Mouse (Mus musculus) cortical plate, adult 2 months (tissue): Measurements from ENCODE around the gene Gm10134.

ENCODE experiments used
- CTCF ChIP-seq: fragments of 200-500 bp; IDR thresholded peaks from 2 replicates; pipeline ENCODE4 v1.5.1; 2011; ENCODE audit warnings: mild to moderate bottlenecking, control low read depth, low read length; ENCODE audit not compliant: insufficient read depth; ENCODE audit errors: extremely low read depth
- POLR2A ChIP-seq: fragments of 200-500 bp; IDR thresholded peaks from 2 replicates; pipeline ENCODE4 v1.6.1; 2011; ENCODE audit warnings: mild to moderate bottlenecking, low read length, control low read depth; ENCODE audit not compliant: insufficient read depth; ENCODE audit errors: extremely low read depth

DNA sequence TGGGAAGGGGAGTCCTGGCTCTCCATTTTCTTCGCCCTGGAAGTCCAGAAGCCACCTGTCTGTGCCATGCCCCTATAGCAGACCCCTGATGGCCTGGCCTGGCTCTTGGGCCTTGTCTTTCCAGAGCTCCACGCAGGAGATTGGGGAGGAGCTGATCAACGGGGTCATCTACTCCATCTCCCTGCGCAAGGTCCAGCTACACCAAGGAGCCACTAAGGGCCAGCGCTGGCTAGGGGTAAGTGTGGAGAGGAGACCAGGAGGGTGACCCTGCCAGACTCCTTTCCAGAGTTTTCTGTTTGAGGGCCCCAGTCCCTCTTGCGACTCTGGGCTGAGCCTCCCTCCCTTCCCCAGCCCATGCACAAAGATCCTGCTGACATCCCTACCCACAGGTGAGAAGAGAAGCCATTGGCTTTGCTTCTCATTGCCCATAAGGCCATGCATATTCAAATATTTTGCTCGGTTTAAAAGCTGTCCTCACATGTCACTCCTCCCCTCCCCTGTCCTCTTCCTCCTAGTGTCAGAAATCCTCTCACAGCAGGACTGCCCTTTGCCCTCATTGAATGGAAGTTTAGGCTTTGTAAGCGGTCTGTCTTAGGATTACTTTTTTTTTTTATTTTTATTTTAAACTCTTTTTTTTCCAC is 34.8 kb downstream of the Gm10134 start:
- TF ChIP-seq CTCF = no peak
- no peak for TF ChIP-seq POLR2A
